Mouse (Mus musculus) splenic B cell, adult 2 months (primary cell): ENCODE results near the gene Sapcd1.
A peak's percentile ranks its signal among the peaks of the same experiment; 100 is the strongest.

Source experiments
- DNase-seq: peaks from one replicate; pipeline ENCODE4 v3.0.0-alpha.2; 2011; ENCODE audit warnings: low read depth, low spot score
- H3K27me3 ChIP-seq: 2 replicates; pipeline ENCODE4 v1.6.1; 2012; ENCODE audit warnings: mild to moderate bottlenecking, low read length, moderate library complexity, mixed read lengths; ENCODE audit not compliant: control insufficient read depth, poor library complexity, insufficient read depth, severe bottlenecking
- H3K36me3 ChIP-seq: 2 replicates; pipeline ENCODE4 v1.6.1; 2012; ENCODE audit warnings: mild to moderate bottlenecking, low read length, moderate library complexity, mixed read lengths; ENCODE audit not compliant: control insufficient read depth, poor library complexity, insufficient read depth, severe bottlenecking

The Sapcd1 gene

GRCm38 (mm10) chr17:35060071-35060470 lies 32.3 kb upstream of the Sapcd1 start:
- no peak for DNase-seq
- Histone ChIP-seq H3K27me3 (no peaks in the 10 kb centered on the region), H3K36me3 (peaks cover 8% of the 10 kb centered on the region)

GRCm38 (mm10) chr17:35058911-35059892 lies 31.4 kb upstream of the Sapcd1 start, which contains the start of gene Ddah2:
Ddah2 (plus strand) TSS chr17:35059035.
- Histone ChIP-seq H3K27me3 (no peaks in the 10 kb centered on the region), H3K36me3 (peaks cover 11% of the 10 kb centered on the region)
- peak; percentile 86 for DNase-seq

GRCm38 (mm10) chr17:35058316-35058715 lies 30.5 kb upstream of the Sapcd1 start:
- Histone ChIP-seq H3K27me3 (no peaks in the 10 kb centered on the region), H3K36me3 (peaks cover 19% of the 10 kb centered on the region)
- DNase-seq = no peak

- peaks cover 24% of the 10 kb centered on the region for H3K36me3 ChIP-seq
- DNase-seq = no peak
- H3K27me3 ChIP-seq = no peaks in the 10 kb centered on the region
Observed at GRCm38 (mm10) chr17:35057090-35057489, 29.3 kb upstream of the Sapcd1 start.

- no peak for DNase-seq
- Histone ChIP-seq H3K36me3 (peaks cover 24% of the 10 kb centered on the region), H3K27me3 (no peaks in the 10 kb centered on the region)
Observed at GRCm38 (mm10) chr17:35055691-35056495, 28.1 kb upstream of the Sapcd1 start.

- DNase-seq = no peak
- H3K27me3 ChIP-seq = no peaks in the 10 kb centered on the region
- peaks cover 20% of the 10 kb centered on the region for H3K36me3 ChIP-seq
Observed at GRCm38 (mm10) chr17:35052271-35052798, 24.5 kb upstream of the Sapcd1 start.

GRCm38 (mm10) chr17:35051156-35052086 lies 23.6 kb upstream of the Sapcd1 start:
- peak; percentile 91 for DNase-seq
- Histone ChIP-seq H3K36me3 (peaks cover 20% of the 10 kb centered on the region), H3K27me3 (no peaks in the 10 kb centered on the region)

- Histone ChIP-seq H3K27me3 (no peaks in the 10 kb centered on the region), H3K36me3 (peaks cover 17% of the 10 kb centered on the region)
- DNase-seq = peak; percentile 61
Observed at GRCm38 (mm10) chr17:35050126-35050750, 22.4 kb upstream of the Sapcd1 start.

- Histone ChIP-seq H3K36me3 (peaks cover 14% of the 10 kb centered on the region), H3K27me3 (no peaks in the 10 kb centered on the region)
- DNase-seq = no peak
Observed at GRCm38 (mm10) chr17:35049561-35050016, 21.8 kb upstream of the Sapcd1 start, which contains the start of gene Clic1. Clic1 (plus strand) TSS chr17:35049966.

GRCm38 (mm10) chr17:35048932-35049440 lies 21.2 kb upstream of the Sapcd1 start:
- Histone ChIP-seq H3K27me3 (no peaks in the 10 kb centered on the region), H3K36me3 (peaks cover 11% of the 10 kb centered on the region)
- no peak for DNase-seq

- H3K36me3 ChIP-seq = peaks cover 5% of the 10 kb centered on the region; the same call in 1 of the 2 replicates
- DNase-seq = peak; percentile 73
- no peaks in the 10 kb centered on the region for H3K27me3 ChIP-seq
Observed at GRCm38 (mm10) chr17:35048149-35048931, 20.5 kb upstream of the Sapcd1 start.

GRCm38 (mm10) chr17:35047688-35048087 lies 19.9 kb upstream of the Sapcd1 start:
- Histone ChIP-seq H3K27me3 (no peaks in the 10 kb centered on the region), H3K36me3 (peaks cover under 1% of the 10 kb centered on the region; the same call in 1 of the 2 replicates)
- no peak for DNase-seq
